Mouse (Mus musculus): ENCODE results near the gene Abce1. TPM values are rescaled to one million over a fixed set of nuclear protein-coding genes. Genes with fewer than 3 reads are reported as not detected.
A peak's percentile ranks its signal among the peaks of the same experiment; 100 is the strongest.

Gene Abce1
- polyA plus RNA-seq (2015; fragmentation: Nextera tagmentation; extraction: Ambion mirVana), result 82.0 and 87.7 TPM in 2 replicates

DNA sequence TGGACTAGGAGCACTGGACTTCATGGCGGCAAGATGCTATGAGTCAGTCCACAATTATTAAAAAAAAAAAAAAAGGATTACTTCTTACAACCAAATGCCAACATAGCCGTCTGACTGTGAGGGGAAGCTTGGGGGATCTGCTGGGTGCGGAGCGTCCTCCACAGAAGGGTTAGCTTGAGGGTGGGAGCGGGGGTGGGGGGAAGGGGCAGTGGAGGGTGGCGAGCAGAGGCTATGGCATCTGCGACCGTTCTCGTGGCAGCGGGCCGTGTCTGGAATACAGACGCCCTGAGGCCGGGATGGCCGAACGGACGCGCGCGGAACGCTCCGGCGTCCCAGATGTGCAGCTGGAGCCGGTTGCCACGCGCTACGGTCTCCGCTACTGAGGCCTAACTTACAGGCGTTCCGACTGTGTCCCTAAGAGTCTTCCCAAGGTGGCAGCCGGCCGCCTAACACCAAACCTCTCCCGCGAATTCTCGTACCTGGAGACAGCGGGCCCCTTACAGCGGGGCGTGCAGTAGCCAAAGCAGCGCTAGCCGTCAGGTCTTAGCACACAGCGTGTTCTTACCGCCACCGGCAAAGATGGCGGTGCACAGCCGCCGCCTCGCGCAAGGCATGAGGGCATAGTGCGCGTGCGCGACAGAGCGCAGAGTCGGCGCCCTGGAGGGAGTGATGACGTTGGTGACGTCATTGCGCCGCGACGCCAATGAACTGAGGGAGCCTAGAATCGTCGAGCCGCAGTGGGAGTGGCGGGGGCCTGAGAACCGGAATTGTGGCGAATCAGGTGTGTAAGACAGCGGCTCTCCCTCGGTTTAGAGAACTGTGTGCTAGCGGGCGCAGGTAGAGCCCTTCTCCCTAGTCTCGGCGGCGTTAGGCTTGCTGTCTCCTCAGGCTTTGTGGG, at the start of gene Abce1, which contains the start of gene Anapc10:
Gene Abce1 (minus strand): TSS at position 677 of the 898 bp plus-strand sequence.
Gene Anapc10 (plus strand): TSS at position 757 of the 898 bp plus-strand sequence.
- WGBS, result under 1% methylated on average over 73 of the region's 73 CpGs
- peak within 1 kb of the TSS; percentile 65 for H3K9ac ChIP-seq
- peaks cover 8% of the 10 kb centered on the region; the same call in 1 of the 2 replicates for H3K4me1 ChIP-seq
- peak within 1 kb of the TSS; percentile 80 for H3K27ac ChIP-seq (replicated peaks)
- no peaks in the 10 kb centered on the region for H3K27me3 ChIP-seq
- H3K9me3 ChIP-seq (replicated peaks), result no peaks in the 10 kb centered on the region
- H3K4me3 ChIP-seq (replicated peaks), result peak within 1 kb of the TSS; percentile 77
- ATAC-seq (ENCODE audit: insufficient number of reproducible peaks, low FRiP score, low TSS enrichment, low read depth), result peak; percentile 99
- peaks cover 12% of the 10 kb centered on the region for H3K36me3 ChIP-seq
- H3K4me2 ChIP-seq (replicated peaks), result peak within 1 kb of the TSS; percentile 70

DNA sequence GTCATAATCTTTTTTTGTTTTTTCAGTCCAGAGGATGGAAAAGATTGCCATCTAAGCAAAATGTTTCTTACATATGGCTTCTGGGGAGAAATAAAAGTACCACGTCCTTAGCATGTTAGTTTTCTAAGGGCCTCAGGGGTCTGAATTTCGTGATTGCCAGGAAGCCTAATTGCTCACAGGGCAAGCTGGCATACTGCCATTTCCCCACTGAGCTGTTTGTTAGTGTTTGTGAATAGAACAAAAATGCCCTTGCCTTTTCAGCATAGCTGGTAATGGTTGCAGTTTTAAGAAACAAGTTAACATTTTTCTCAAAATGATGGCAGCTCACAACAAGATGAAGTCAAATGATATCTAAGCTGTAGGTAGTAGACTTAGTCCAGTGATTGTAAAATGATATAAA, 38.8 kb upstream of the Abce1 start:
- H3K36me3 ChIP-seq, result peaks cover 8% of the 10 kb centered on the region
- H3K27me3 ChIP-seq, result no peaks in the 10 kb centered on the region
- H3K4me3 ChIP-seq (replicated peaks), result no peak overlapping the region
- ATAC-seq (ENCODE audit: insufficient number of reproducible peaks, low FRiP score, low TSS enrichment, low read depth), result no peak
- H3K4me1 ChIP-seq, result no peaks in the 10 kb centered on the region
- 19% methylated on average over 2 of the region's 2 CpGs for WGBS
- no peak overlapping the region for H3K4me2 ChIP-seq (replicated peaks)
- no peak overlapping the region for H3K9ac ChIP-seq
- no peaks in the 10 kb centered on the region for H3K9me3 ChIP-seq (replicated peaks)
- H3K27ac ChIP-seq (replicated peaks), result no peak overlapping the region

DNA sequence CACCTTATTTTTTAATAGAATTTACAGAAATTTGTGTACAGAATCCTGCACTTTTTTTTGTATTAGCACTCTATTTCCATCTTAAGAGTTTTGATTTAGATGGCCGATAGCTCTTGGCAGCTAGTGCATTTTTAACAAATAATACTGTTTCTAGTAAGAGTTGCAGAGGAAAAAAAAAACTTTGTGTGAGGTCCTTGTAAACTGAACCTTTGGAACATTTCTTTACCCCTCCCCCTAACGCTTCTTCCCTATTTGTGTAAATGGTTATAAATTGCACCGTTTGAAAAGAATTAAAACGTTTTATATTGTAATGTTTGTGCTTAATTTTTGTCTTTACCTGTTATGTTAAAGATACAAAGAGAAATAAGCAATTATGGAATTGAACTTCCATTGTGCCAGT, 37.1 kb upstream of the Abce1 start:
- Histone ChIP-seq H3K9ac (no peak overlapping the region), H3K36me3 (peaks cover 12% of the 10 kb centered on the region), H3K4me2 (replicated peaks) (no peak overlapping the region), H3K9me3 (replicated peaks) (no peaks in the 10 kb centered on the region), H3K27me3 (no peaks in the 10 kb centered on the region), H3K4me3 (replicated peaks) (no peak overlapping the region), H3K27ac (replicated peaks) (no peak overlapping the region), H3K4me1 (no peaks in the 10 kb centered on the region)
- WGBS, result 68% methylated on average over 4 of the region's 4 CpGs
- no peak for ATAC-seq (ENCODE audit: insufficient number of reproducible peaks, low FRiP score, low TSS enrichment, low read depth)

DNA sequence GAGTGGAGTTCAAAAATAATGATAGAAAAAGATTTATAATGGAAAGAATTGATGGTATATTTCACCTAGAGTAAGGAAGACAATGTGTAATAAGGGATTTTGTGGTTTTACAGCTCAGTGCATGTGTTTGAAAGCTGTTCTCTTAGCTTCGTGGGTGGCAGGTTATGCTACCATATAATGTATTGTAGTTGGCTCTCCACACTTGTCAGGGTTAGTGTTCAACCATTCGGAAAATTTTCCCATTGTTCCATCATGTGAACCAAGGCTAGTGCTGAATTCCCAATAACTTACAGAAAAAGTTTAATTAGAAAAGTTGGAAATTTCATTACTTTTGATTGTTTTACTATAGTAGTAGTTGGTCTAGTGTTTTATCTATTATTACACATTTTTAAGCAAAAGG, 36.6 kb upstream of the Abce1 start:
- Histone ChIP-seq H3K4me2 (replicated peaks) (no peak overlapping the region), H3K9me3 (replicated peaks) (no peaks in the 10 kb centered on the region), H3K36me3 (peaks cover 12% of the 10 kb centered on the region), H3K27me3 (no peaks in the 10 kb centered on the region), H3K27ac (replicated peaks) (no peak overlapping the region), H3K4me1 (no peaks in the 10 kb centered on the region), H3K9ac (no peak overlapping the region), H3K4me3 (replicated peaks) (no peak overlapping the region)
- no peak for ATAC-seq (ENCODE audit: insufficient number of reproducible peaks, low FRiP score, low TSS enrichment, low read depth)
- WGBS, result 56% methylated on average over 2 of the region's 2 CpGs

DNA sequence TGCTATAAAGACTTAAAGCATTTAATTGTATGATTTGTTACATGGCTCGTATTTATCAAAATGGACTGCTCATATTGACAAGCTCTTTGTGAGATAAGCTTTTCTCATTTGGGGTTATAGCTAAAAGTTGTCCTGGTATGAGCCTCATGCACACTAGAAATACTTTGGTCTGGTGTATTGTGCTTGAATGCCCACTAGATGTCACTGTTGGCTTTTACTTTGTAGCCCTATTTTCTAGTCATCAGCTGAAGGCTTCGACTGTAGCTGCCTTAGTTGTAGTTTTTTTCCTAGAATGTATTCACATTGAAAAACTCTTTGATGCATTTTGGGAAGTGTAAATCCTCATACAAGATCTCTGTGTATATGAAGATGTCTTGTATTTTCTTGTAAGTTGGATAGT, 22.8 kb upstream of the Abce1 start:
- H3K4me1 ChIP-seq, result no peaks in the 10 kb centered on the region
- no peak overlapping the region for H3K4me3 ChIP-seq (replicated peaks)
- no peaks in the 10 kb centered on the region for H3K9me3 ChIP-seq (replicated peaks)
- ATAC-seq (ENCODE audit: insufficient number of reproducible peaks, low FRiP score, low TSS enrichment, low read depth), result no peak
- no peaks in the 10 kb centered on the region for H3K27me3 ChIP-seq
- no peak overlapping the region for H3K4me2 ChIP-seq (replicated peaks)
- H3K27ac ChIP-seq (replicated peaks), result no peak overlapping the region
- H3K36me3 ChIP-seq, result peaks cover 8% of the 10 kb centered on the region
- no peak overlapping the region for H3K9ac ChIP-seq
- 18% methylated on average over 2 of the region's 2 CpGs for WGBS

DNA sequence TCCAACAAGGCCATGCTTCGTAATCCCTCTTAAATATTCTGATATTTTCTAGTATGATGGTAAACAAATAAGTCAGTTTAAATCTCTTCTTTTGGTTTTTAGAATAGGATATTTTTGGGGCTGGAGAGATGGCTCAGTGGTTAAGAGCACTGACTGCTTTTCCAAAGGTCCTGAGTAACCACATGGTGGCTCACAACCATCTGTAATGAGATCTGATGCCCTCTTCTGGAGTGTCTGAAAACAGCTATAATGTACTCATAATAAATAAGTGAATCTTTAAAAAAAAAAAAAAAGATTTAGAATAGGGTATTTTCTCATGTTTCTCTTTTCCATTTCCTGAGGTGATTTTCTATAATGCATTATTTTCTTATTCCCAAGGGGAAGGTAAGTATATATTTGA, 16.4 kb upstream of the Abce1 start:
- H3K36me3 ChIP-seq, result peaks cover 10% of the 10 kb centered on the region
- H3K4me1 ChIP-seq, result no peaks in the 10 kb centered on the region
- 95% methylated on average over 1 of the region's 1 CpGs for WGBS
- no peak overlapping the region for H3K9ac ChIP-seq
- H3K27ac ChIP-seq (replicated peaks), result no peak overlapping the region
- no peak for ATAC-seq (ENCODE audit: insufficient number of reproducible peaks, low FRiP score, low TSS enrichment, low read depth)
- H3K27me3 ChIP-seq, result no peaks in the 10 kb centered on the region
- H3K4me2 ChIP-seq (replicated peaks), result no peak overlapping the region
- no peaks in the 10 kb centered on the region for H3K9me3 ChIP-seq (replicated peaks)
- H3K4me3 ChIP-seq (replicated peaks), result no peak overlapping the region

DNA sequence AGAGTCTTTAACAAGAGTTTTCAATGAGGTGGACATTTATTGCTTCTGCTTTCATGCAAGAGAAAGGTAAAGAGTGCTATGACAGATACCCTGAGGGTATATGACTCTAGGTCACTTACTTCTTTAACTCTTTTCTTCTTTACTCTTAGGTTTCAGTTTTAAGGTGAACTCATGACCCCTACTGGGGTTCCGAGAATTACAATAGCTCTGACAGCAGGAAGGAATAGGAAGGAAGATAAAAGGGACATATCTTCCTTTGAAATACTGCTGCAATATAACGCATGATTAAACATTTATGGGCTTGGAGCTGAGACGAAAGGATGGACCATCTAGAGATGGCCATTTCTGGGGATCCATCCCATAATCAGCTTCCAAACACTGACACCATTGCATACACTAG, 13.0 kb upstream of the Abce1 start:
- Histone ChIP-seq H3K27me3 (no peaks in the 10 kb centered on the region), H3K36me3 (peaks cover 28% of the 10 kb centered on the region), H3K9me3 (replicated peaks) (no peaks in the 10 kb centered on the region), H3K9ac (no peak overlapping the region), H3K27ac (replicated peaks) (no peak overlapping the region), H3K4me1 (no peaks in the 10 kb centered on the region), H3K4me3 (replicated peaks) (no peak overlapping the region), H3K4me2 (replicated peaks) (no peak overlapping the region)
- no peak for ATAC-seq (ENCODE audit: insufficient number of reproducible peaks, low FRiP score, low TSS enrichment, low read depth)
- 62% methylated on average over 3 of the region's 3 CpGs for WGBS

DNA sequence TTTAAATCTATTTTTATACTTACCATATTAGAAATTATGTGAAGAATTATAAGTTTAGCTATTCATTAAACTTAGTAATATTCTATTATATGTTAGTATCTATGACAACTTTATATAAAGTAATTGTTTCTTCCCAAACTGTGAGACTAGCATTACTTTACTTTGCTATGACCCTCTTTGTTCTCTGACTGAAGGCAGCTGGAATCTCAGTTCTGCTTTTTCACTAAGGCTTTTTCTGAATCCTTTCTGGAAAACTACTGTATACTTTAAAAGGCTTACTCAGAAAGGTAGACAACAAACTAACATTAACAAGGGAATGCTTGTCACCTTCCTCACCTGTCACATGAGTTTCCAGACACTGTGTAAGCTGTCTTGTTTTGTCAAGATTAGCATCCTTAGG, 11.8 kb upstream of the Abce1 start:
- Histone ChIP-seq H3K27ac (replicated peaks) (no peak overlapping the region), H3K9ac (no peak overlapping the region), H3K4me1 (no peaks in the 10 kb centered on the region), H3K9me3 (replicated peaks) (no peaks in the 10 kb centered on the region), H3K36me3 (peaks cover 28% of the 10 kb centered on the region), H3K4me2 (replicated peaks) (no peak overlapping the region), H3K27me3 (no peaks in the 10 kb centered on the region), H3K4me3 (replicated peaks) (no peak overlapping the region)
- ATAC-seq (ENCODE audit: insufficient number of reproducible peaks, low FRiP score, low TSS enrichment, low read depth), result no peak

DNA sequence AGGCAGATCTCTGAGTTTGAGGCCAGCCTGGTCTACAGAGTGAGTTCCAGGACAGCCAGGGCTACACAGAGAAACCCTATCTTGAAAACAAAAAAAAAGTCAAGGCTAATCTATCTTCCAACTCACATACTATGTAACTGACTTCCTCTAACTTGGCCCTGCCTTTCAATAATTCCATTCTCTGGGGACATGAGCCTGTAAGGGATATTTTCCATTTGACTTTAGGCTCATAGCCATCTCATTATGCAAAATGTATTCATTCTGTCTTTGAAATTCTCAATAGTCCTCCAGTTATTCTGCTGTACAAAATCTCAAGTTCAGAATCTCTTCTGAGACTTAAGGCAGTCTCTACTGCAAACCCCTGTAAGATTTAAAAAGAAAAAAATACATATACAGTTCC, 10.0 kb upstream of the Abce1 start:
- H3K9ac ChIP-seq, result no peak overlapping the region
- no peak overlapping the region for H3K4me2 ChIP-seq (replicated peaks)
- H3K4me1 ChIP-seq, result no peaks in the 10 kb centered on the region
- no peak for ATAC-seq (ENCODE audit: insufficient number of reproducible peaks, low FRiP score, low TSS enrichment, low read depth)
- no peak overlapping the region for H3K27ac ChIP-seq (replicated peaks)
- H3K4me3 ChIP-seq (replicated peaks), result no peak overlapping the region
- H3K36me3 ChIP-seq, result peaks cover 36% of the 10 kb centered on the region
- H3K9me3 ChIP-seq (replicated peaks), result no peaks in the 10 kb centered on the region
- H3K27me3 ChIP-seq, result no peaks in the 10 kb centered on the region

DNA sequence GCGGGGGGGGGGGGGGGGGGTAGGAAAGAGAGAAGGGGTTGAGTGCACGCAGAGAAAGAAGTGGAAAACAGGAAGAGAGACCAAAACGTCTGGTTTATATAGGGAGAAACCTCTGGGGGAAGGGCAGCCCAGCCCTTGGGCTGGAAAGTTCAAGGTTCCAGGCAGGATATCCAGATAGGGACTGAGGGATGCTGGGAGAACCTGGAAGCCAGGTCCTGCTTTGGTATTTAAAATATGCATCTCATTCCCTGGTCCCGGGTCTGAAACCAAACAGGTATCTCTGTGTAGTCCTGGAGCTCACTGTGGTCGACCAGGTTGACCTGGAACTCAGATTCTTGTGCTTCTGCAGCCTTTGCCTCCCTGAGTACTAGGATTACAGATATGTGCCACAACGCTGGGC, 1.1 kb upstream of the Abce1 start:
- Histone ChIP-seq H3K4me3 (replicated peaks) (no peak overlapping the region), H3K27me3 (no peaks in the 10 kb centered on the region), H3K9ac (no peak overlapping the region), H3K9me3 (replicated peaks) (no peaks in the 10 kb centered on the region), H3K4me2 (replicated peaks) (peak overlapping the region; percentile 31; the same call in 1 of the 2 replicates), H3K36me3 (peaks cover 12% of the 10 kb centered on the region; the same call in 1 of the 2 replicates), H3K4me1 (peaks cover 8% of the 10 kb centered on the region; the same call in 1 of the 2 replicates), H3K27ac (replicated peaks) (no peak overlapping the region)
- WGBS, result 51% methylated on average over 5 of the region's 6 CpGs
- no peak for ATAC-seq (ENCODE audit: insufficient number of reproducible peaks, low FRiP score, low TSS enrichment, low read depth)

DNA sequence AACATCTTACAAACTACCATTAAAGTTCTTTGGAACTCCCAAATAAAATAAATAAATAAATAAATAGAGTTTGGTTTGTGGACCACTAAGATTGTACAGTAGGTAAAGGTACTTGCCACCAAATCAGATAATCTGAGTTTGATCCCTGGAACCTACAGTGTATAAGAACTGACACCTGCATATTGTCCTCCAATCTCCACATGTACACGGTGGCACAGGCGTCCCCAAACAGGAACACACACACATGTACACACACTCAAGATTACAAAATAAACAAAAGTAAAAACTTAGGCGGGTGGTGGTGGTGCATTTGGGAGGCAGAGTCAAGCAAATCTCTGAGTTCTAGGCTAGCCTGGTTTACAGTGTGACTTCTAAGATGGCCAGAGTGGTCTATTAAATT, 4.9 kb downstream of the Abce1 start:
- Histone ChIP-seq H3K9me3 (replicated peaks) (no peaks in the 10 kb centered on the region), H3K4me1 (no peaks in the 10 kb centered on the region), H3K27ac (replicated peaks) (no peak overlapping the region), H3K9ac (no peak overlapping the region), H3K4me3 (replicated peaks) (no peak overlapping the region), H3K36me3 (peaks cover 40% of the 10 kb centered on the region), H3K4me2 (replicated peaks) (no peak overlapping the region), H3K27me3 (no peaks in the 10 kb centered on the region)
- ATAC-seq (ENCODE audit: insufficient number of reproducible peaks, low FRiP score, low TSS enrichment, low read depth), result no peak
- WGBS, result 92% methylated on average over 3 of the region's 3 CpGs

DNA sequence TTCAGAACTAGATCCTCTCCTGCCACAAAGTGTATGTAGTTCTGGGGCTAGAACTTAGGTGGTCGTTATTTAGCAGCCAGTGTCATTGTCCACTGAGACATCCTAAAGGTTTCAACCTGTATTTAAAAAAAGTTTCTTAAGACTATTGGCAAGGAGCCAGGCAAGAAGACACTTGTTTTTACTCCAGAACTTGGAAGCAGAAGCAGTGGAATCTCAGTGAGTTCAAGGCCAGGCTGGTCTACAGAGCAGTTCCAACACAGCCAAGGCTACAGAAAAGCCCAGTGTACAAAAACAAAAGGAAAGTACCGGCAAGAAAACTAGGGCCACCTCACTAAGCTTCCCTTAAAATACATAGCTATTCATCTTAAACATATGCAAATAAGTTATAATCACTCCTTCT, 19.0 kb downstream of the Abce1 start:
- no peak overlapping the region for H3K9ac ChIP-seq
- WGBS, result 75% methylated on average over 2 of the region's 2 CpGs
- H3K27ac ChIP-seq (replicated peaks), result no peak overlapping the region
- no peaks in the 10 kb centered on the region for H3K27me3 ChIP-seq
- peaks cover 63% of the 10 kb centered on the region for H3K36me3 ChIP-seq
- ATAC-seq (ENCODE audit: insufficient number of reproducible peaks, low FRiP score, low TSS enrichment, low read depth), result no peak
- H3K4me1 ChIP-seq, result no peaks in the 10 kb centered on the region
- no peak overlapping the region for H3K4me2 ChIP-seq (replicated peaks)
- no peaks in the 10 kb centered on the region for H3K9me3 ChIP-seq (replicated peaks)
- no peak overlapping the region for H3K4me3 ChIP-seq (replicated peaks)

Data from embryonic facial prominence, embryonic 15.5 days (tissue).